Mouse (Mus musculus): ENCODE data around the gene Gpr179.

- no peak for TF ChIP-seq POLR2A (IDR thresholded peaks at IDR 0.05; ENCODE audit: control insufficient read depth, low read depth, low read length)
- TF ChIP-seq CTCF (IDR thresholded peaks at IDR 0.05; ENCODE audit: control insufficient read depth, insufficient read depth, insufficient replicate concordance, low read depth, low read length): no peak
Observed at GRCm38 (mm10) chr11:97292731-97293130, 59.1 kb downstream of the Gpr179 start.

All from testis, adult 2 months (tissue).